Mouse (Mus musculus): ENCODE measurements around the gene Kmt2c.

- TF ChIP-seq CTCF (IDR thresholded peaks at IDR 0.05; ENCODE audit: extremely low read depth, insufficient read depth, insufficient read length, insufficient replicate concordance), result no peak
- peak; percentile 36 for TF ChIP-seq POLR2A (IDR thresholded peaks at IDR 0.05; ENCODE audit: low read depth, low read length)
Observed at GRCm38 (mm10) chr5:25528851-25529528, 30.4 kb upstream of the Kmt2c start.
